Mouse (Mus musculus): ENCODE results near the gene Gm45717.
"Not testable (repeated sequence)": the region's sequence is repeated elsewhere in the genome, so short reads cannot be mapped to it uniquely, and the experiment has no call there.

The Gm45717 gene

GRCm38 (mm10) chr7:140955758-140956555 is at the start of gene Gm45717, which contains the start of gene Ifitm2:
Gene Gm45717 (minus strand): TSS chr7:140955937.
Gene Ifitm2 (minus strand): TSS chr7:140955987.
- peak; percentile 78 for DNase-seq (ENCODE audit: low spot score)

- no peak for DNase-seq (ENCODE audit: low spot score)
These were observed 47.7 kb upstream of the Gm45717 start for GRCm38 (mm10) chr7:141003248-141004010.

GRCm38 (mm10) chr7:141000881-141001708 is 45.4 kb upstream of the Gm45717 start:
- no peak for DNase-seq (ENCODE audit: low spot score)

- DNase-seq (ENCODE audit: low spot score), result no peak
These were observed 43.3 kb upstream of the Gm45717 start for GRCm38 (mm10) chr7:140998853-140999700.

GRCm38 (mm10) chr7:140997817-140998216 is 42.1 kb upstream of the Gm45717 start:
- no peak for DNase-seq (ENCODE audit: low spot score)

GRCm38 (mm10) chr7:140991117-140991689 is 35.5 kb upstream of the Gm45717 start:
- DNase-seq (ENCODE audit: low spot score), result no peak

- no peak for DNase-seq (ENCODE audit: low spot score)
These were observed 34.9 kb upstream of the Gm45717 start for GRCm38 (mm10) chr7:140990622-140991021.

GRCm38 (mm10) chr7:140990185-140990584 is 34.4 kb upstream of the Gm45717 start:
- DNase-seq (ENCODE audit: low spot score), result no peak

GRCm38 (mm10) chr7:140989022-140989421 is 33.3 kb upstream of the Gm45717 start:
- no peak for DNase-seq (ENCODE audit: low spot score)

GRCm38 (mm10) chr7:140987182-140988138 is 31.7 kb upstream of the Gm45717 start:
- DNase-seq (ENCODE audit: low spot score), result no peak

GRCm38 (mm10) chr7:140982971-140983370 is 27.2 kb upstream of the Gm45717 start:
- no peak for DNase-seq (ENCODE audit: low spot score)

GRCm38 (mm10) chr7:140981704-140982103 is 26.0 kb upstream of the Gm45717 start:
- DNase-seq (ENCODE audit: low spot score), result no peak

GRCm38 (mm10) chr7:140976720-140977119 is 21.0 kb upstream of the Gm45717 start:
- not testable (repeated sequence) for DNase-seq (ENCODE audit: low spot score)

GRCm38 (mm10) chr7:140975465-140975864 is 19.7 kb upstream of the Gm45717 start:
- DNase-seq (ENCODE audit: low spot score), result no peak

- DNase-seq (ENCODE audit: low spot score), result no peak
These were observed 19.2 kb upstream of the Gm45717 start for GRCm38 (mm10) chr7:140974940-140975339.

- DNase-seq (ENCODE audit: low spot score), result no peak
These were observed 17.8 kb upstream of the Gm45717 start for GRCm38 (mm10) chr7:140973396-140974165.

- no peak for DNase-seq (ENCODE audit: low spot score)
These were observed 15.9 kb upstream of the Gm45717 start for GRCm38 (mm10) chr7:140971479-140972171.

GRCm38 (mm10) chr7:140970931-140971330 is 15.2 kb upstream of the Gm45717 start:
- DNase-seq (ENCODE audit: low spot score), result no peak
